Mouse (Mus musculus) MEL (cell line): ENCODE results near the gene Ahcyl2. TPM values are rescaled to one million over a fixed set of nuclear protein-coding genes. Genes with fewer than 3 reads are reported as not detected.

Experiments
- DNase-seq: peaks from one replicate; pipeline ENCODE4 v3.0.0; 2011; ENCODE audit warnings: low read depth, low spot score
- H3K27ac ChIP-seq: 2 replicates; pipeline ENCODE4 v1.5.1; 2012; ENCODE audit warnings: low read depth, mild to moderate bottlenecking, control low read depth, low read length, moderate library complexity; ENCODE audit not compliant: control insufficient read depth
- H3K27me3 ChIP-seq, 2 experiments: fragments of 150-350 bp in 1 of 2; sonication (generic) in 1 of 2; 2 replicates each; pipeline ENCODE4 v1.6.1; 2012; ENCODE audit warnings: low read length in 2 of 2, mild to moderate bottlenecking in 2 of 2, improper control_type of control experiment in 1 of 2, moderate library complexity in 1 of 2; ENCODE audit not compliant: insufficient read depth in 2 of 2, control insufficient read depth in 1 of 2
- H3K36me3 ChIP-seq, 2 experiments: 2 replicates each; pipeline ENCODE4 v1.6.1; 2012 to 2014; ENCODE audit warnings: low read length in 2 of 2, improper control_type of control experiment in 1 of 2, inconsistent platforms in 1 of 2, mild to moderate bottlenecking in 1 of 2; ENCODE audit not compliant: insufficient read depth in 2 of 2, control insufficient read depth in 1 of 2
- H3K4me1 ChIP-seq, 2 experiments: fragments of 150-350 bp in 1 of 2; sonication (generic) in 1 of 2; 2 replicates each; pipeline ENCODE4 v1.6.1; 2012; ENCODE audit warnings: low read length in 2 of 2, improper control_type of control experiment in 1 of 2, mild to moderate bottlenecking in 1 of 2; ENCODE audit not compliant: insufficient read depth in 2 of 2, control insufficient read depth in 1 of 2
- H3K4me3 ChIP-seq, 2 experiments: fragments of 150-350 bp in 1 of 2; sonication (generic) in 1 of 2; 2 replicates each; pipeline ENCODE4 v1.5.1; 2012; ENCODE audit warnings: low read depth in 2 of 2, low read length in 2 of 2, mild to moderate bottlenecking in 2 of 2, moderate library complexity in 2 of 2, control low read depth in 1 of 2, improper control_type of control experiment in 1 of 2; ENCODE audit not compliant: control insufficient read depth in 1 of 2, insufficient read depth in 1 of 2
- H3K79me2 ChIP-seq: 2 replicates; pipeline ENCODE4 v1.6.1; 2012; ENCODE audit warnings: mild to moderate bottlenecking, low read length, moderate library complexity; ENCODE audit not compliant: control insufficient read depth, poor library complexity, insufficient read depth
- H3K9ac ChIP-seq: 2 replicates; pipeline ENCODE4 v1.6.1; 2012; ENCODE audit warnings: low read depth, mild to moderate bottlenecking, control low read depth, low read length, moderate library complexity; ENCODE audit not compliant: control insufficient read depth, poor library complexity, severe bottlenecking
- H3K9me3 ChIP-seq: fragments of 150-350 bp; sonication (generic); replicated peaks from 2 replicates; pipeline ENCODE4 v1.6.1; 2012; ENCODE audit warnings: mild to moderate bottlenecking, low read length, improper control_type of control experiment, moderate library complexity; ENCODE audit not compliant: insufficient read depth
- CHD2 ChIP-seq: IDR thresholded peaks from 2 replicates; pipeline ENCODE4 v1.6.1; 2011; ENCODE audit warnings: low read length, improper control_type of control experiment
- CTCF ChIP-seq, 3 experiments: IDR thresholded peaks in 2 of 3; conservative IDR thresholded peaks in 1 of 3; 2 replicates each; pipeline ENCODE4 v1.5.1; 2011 to 2012; ENCODE audit warnings: low read length in 3 of 3, low read depth in 2 of 3, mild to moderate bottlenecking in 2 of 3, improper control_type of control experiment in 1 of 3, inconsistent platforms in 1 of 3, mixed read lengths in 1 of 3, moderate library complexity in 1 of 3; ENCODE audit not compliant: control insufficient read depth in 1 of 3, insufficient read depth in 1 of 3, poor library complexity in 1 of 3, severe bottlenecking in 1 of 3
- EP300 ChIP-seq, 2 experiments: IDR thresholded peaks; 2 replicates each; pipeline ENCODE4 v1.6.1; 2011; ENCODE audit warnings: improper control_type of control experiment in 2 of 2, low read length in 2 of 2, low read depth in 1 of 2, mild to moderate bottlenecking in 1 of 2
- GABPA ChIP-seq: IDR thresholded peaks from 2 replicates; pipeline ENCODE4 v1.6.1; 2012; ENCODE audit warnings: low read depth, mild to moderate bottlenecking, inconsistent platforms, low read length, improper control_type of control experiment, moderate library complexity
- GATA1 ChIP-seq: IDR thresholded peaks from 2 replicates; pipeline ENCODE4 v1.6.1; 2011; ENCODE audit warnings: low read depth, low read length, improper control_type of control experiment
- HCFC1 ChIP-seq: IDR thresholded peaks from 2 replicates; pipeline ENCODE4 v1.6.1; 2012; ENCODE audit warnings: low read depth, mild to moderate bottlenecking, inconsistent platforms, low read length, improper control_type of control experiment, moderate library complexity
- KAT2A ChIP-seq: conservative IDR thresholded peaks from 2 replicates; pipeline ENCODE4 v1.6.1; 2012; ENCODE audit warnings: low read depth, low read length, improper control_type of control experiment, inconsistent platforms
- MAFK ChIP-seq: IDR thresholded peaks from 2 replicates; pipeline ENCODE4 v1.6.1; 2011; ENCODE audit warnings: low read depth, mild to moderate bottlenecking, low read length, improper control_type of control experiment, borderline replicate concordance
- MAZ ChIP-seq: IDR thresholded peaks from 2 replicates; pipeline ENCODE4 v1.6.1; 2012; ENCODE audit warnings: low read depth, mild to moderate bottlenecking, inconsistent platforms, low read length, improper control_type of control experiment
- MXI1 ChIP-seq: IDR thresholded peaks from 2 replicates; pipeline ENCODE4 v1.6.1; 2011; ENCODE audit warnings: mild to moderate bottlenecking, low read depth, low read length, improper control_type of control experiment
- MYB ChIP-seq: IDR thresholded peaks from 2 replicates; pipeline ENCODE4 v1.6.1; 2011; ENCODE audit warnings: mild to moderate bottlenecking, low read depth, low read length, improper control_type of control experiment
- MYC ChIP-seq: IDR thresholded peaks from 2 replicates; pipeline ENCODE4 v1.6.1; 2011; ENCODE audit warnings: low read depth, mild to moderate bottlenecking, low read length, improper control_type of control experiment, moderate library complexity
- NRF1 ChIP-seq: IDR thresholded peaks from 2 replicates; pipeline ENCODE4 v1.6.1; 2014; ENCODE audit warnings: low read depth, mild to moderate bottlenecking, inconsistent platforms, low read length, improper control_type of control experiment, moderate library complexity; ENCODE audit not compliant: poor library complexity, insufficient read depth, severe bottlenecking
- POLR2AphosphoS5 ChIP-seq: IDR thresholded peaks from 2 replicates; pipeline ENCODE4 v1.6.1; 2012; ENCODE audit warnings: low read depth, borderline replicate concordance, mild to moderate bottlenecking, inconsistent platforms, low read length, moderate library complexity, mixed read lengths
- RAD21 ChIP-seq: IDR thresholded peaks from 2 replicates; pipeline ENCODE4 v1.6.1; 2011; ENCODE audit warnings: mild to moderate bottlenecking, low read depth, low read length, improper control_type of control experiment
- RCOR1 ChIP-seq: IDR thresholded peaks from 2 replicates; pipeline ENCODE4 v1.6.1; 2012; ENCODE audit warnings: low read depth, mild to moderate bottlenecking, inconsistent platforms, low read length, improper control_type of control experiment
- SIN3A ChIP-seq: IDR thresholded peaks from 2 replicates; pipeline ENCODE4 v1.6.1; 2012; ENCODE audit warnings: low read length, improper control_type of control experiment, inconsistent platforms
- SMC3 ChIP-seq: IDR thresholded peaks from 2 replicates; pipeline ENCODE4 v1.6.1; 2011; ENCODE audit warnings: low read depth, low read length, improper control_type of control experiment
- TBP ChIP-seq: IDR thresholded peaks from 2 replicates; pipeline ENCODE4 v1.8.0; 2011; ENCODE audit warnings: low read depth, low read length, improper control_type of control experiment
- UBTF ChIP-seq: IDR thresholded peaks from 2 replicates; pipeline ENCODE4 v1.6.1; 2012; ENCODE audit warnings: low read depth, mild to moderate bottlenecking, inconsistent platforms, low read length, improper control_type of control experiment, moderate library complexity, borderline replicate concordance; ENCODE audit not compliant: insufficient read depth
- USF2 ChIP-seq, 2 experiments: IDR thresholded peaks; 2 replicates each; pipeline ENCODE4 v1.6.1; 2011 to 2012; ENCODE audit warnings: improper control_type of control experiment in 2 of 2, low read length in 2 of 2, borderline replicate concordance in 1 of 2, inconsistent platforms in 1 of 2, low read depth in 1 of 2, mild to moderate bottlenecking in 1 of 2; ENCODE audit not compliant: insufficient read depth in 1 of 2
- ZNF384 ChIP-seq: IDR thresholded peaks from 2 replicates; pipeline ENCODE4 v1.6.1; 2012; ENCODE audit warnings: low read depth, mild to moderate bottlenecking, inconsistent platforms, low read length, improper control_type of control experiment
- polyA plus RNA-seq, 2 experiments: library from polyadenylated mRNA; stranded (reverse) in 1 of 2; unstranded in 1 of 2; fragments of >175 nt in 1 of 2; fragments of >200 nt in 1 of 2; gene quantifications; 2 replicates each; pipeline versions ENCODE4 v1.2.1 to v1.2.4; 2012; ENCODE audit warnings: low replicate concordance in 2 of 2, low read depth in 1 of 2; ENCODE audit not compliant: insufficient read length in 2 of 2, insufficient read depth in 1 of 2, missing spikeins in 1 of 2
- total RNA-seq: library from RNA; depleted of rRNA; stranded (reverse); fragments of 300-350 nt; gene quantifications from 2 replicates; pipeline ENCODE4 v1.2.3, GENCODE M21; 2012

Gene Ahcyl2
- total and polyA plus RNA-seq, 3 experiments = 16.9 to 17.0 TPM; not detected in 1

- Histone ChIP-seq H3K4me1 (no peaks in the 10 kb centered on the region), H3K9ac (no peak overlapping the region), H3K27ac (no peak overlapping the region), H3K36me3 (no peaks in the 10 kb centered on the region; a peak in 1 of 4 replicates), H3K9me3 (no peaks in the 10 kb centered on the region), H3K79me2 (no peaks in the 10 kb centered on the region), H3K4me3 (no peak overlapping the region), H3K27me3 (no peaks in the 10 kb centered on the region)
- TF ChIP-seq USF2 (IDR thresholded peaks at IDR 0.05; ENCODE audit: borderline replicate concordance in 1 of 2, insufficient read depth in 1 of 2, low read depth in 1 of 2, low read length in 2 of 2) (no peak), POLR2AphosphoS5 (no peak), TBP (no peak), MXI1 (no peak), NRF1 (no peak), RCOR1 (peak; percentile 41; the same call in 1 of the 2 replicates)
- DNase-seq = no peak
These were observed 97.1 kb downstream of the Ahcyl2 start for GRCm38 (mm10) chr6:29864926-29865325.

- H3K27ac ChIP-seq = no peak overlapping the region
- TF ChIP-seq SMC3 (no peak), USF2 (IDR thresholded peaks at IDR 0.05; ENCODE audit: borderline replicate concordance in 1 of 2, insufficient read depth in 1 of 2, low read depth in 1 of 2, low read length in 2 of 2) (no peak), SIN3A (no peak), EP300 (IDR thresholded peaks at IDR 0.05; ENCODE audit: low read depth in 1 of 2, low read length in 2 of 2) (no peak), ZNF384 (no peak), MAZ (no peak), UBTF (no peak), HCFC1 (no peak), MAFK (no peak), CTCF (IDR thresholded peaks at IDR 0.05 in 2 of 3, conservative IDR thresholded peaks at IDR 0.05 in 1 of 3; ENCODE audit: control insufficient read depth in 1 of 3, insufficient read depth in 1 of 3, low read depth in 2 of 3, low read length in 3 of 3, poor library complexity in 1 of 3, severe bottlenecking in 1 of 3) (no peak), KAT2A (no peak), RAD21 (no peak), GATA1 (no peak), POLR2AphosphoS5 (no peak), MYB (no peak), CHD2 (no peak), GABPA (no peak), MYC (no peak)
- no peaks in the 10 kb centered on the region for H3K4me1 ChIP-seq
- no peaks in the 10 kb centered on the region for H3K27me3 ChIP-seq
- no peak overlapping the region for H3K4me3 ChIP-seq
- DNase-seq = no peak
- H3K9me3 ChIP-seq = no peaks in the 10 kb centered on the region
- no peak overlapping the region for H3K9ac ChIP-seq
- no peaks in the 10 kb centered on the region for H3K79me2 ChIP-seq
- H3K36me3 ChIP-seq = no peaks in the 10 kb centered on the region; a peak in 1 of 4 replicates
These were observed 99.3 kb downstream of the Ahcyl2 start for GRCm38 (mm10) chr6:29866935-29867724.
